Mouse (Mus musculus) intestine, embryonic 16.5 days (tissue): ENCODE data around the gene Foxp1. TPM values are rescaled to one million over a fixed set of nuclear protein-coding genes. Genes with fewer than 3 reads are reported as not detected.

ENCODE experiments used
- ATAC-seq: fragments of 200-750 bp; cut with Nextera tagmentation; 2 replicates; pipeline ENCODE4 v1.8.0; 2017; ENCODE audit warnings: moderate TSS enrichment, moderate library complexity
- H3K27ac ChIP-seq: fragments of 300-500 bp; sonication (generic); 2 replicates; pipeline ENCODE4 v1.5.1; 2014; ENCODE audit warnings: mild to moderate bottlenecking, low read length
- H3K27me3 ChIP-seq: fragments of 300-500 bp; sonication (generic); replicated peaks from 2 replicates; pipeline ENCODE4 v1.6.1; 2014; ENCODE audit warnings: low read length, control low read depth, mixed read lengths; ENCODE audit not compliant: control insufficient read depth, insufficient read depth
- H3K36me3 ChIP-seq: fragments of 300-500 bp; sonication (generic); 2 replicates; pipeline ENCODE4 v1.6.1; 2014; ENCODE audit warnings: low read length, control low read depth; ENCODE audit not compliant: control insufficient read depth, insufficient read depth
- H3K4me1 ChIP-seq: fragments of 300-500 bp; sonication (generic); 2 replicates; pipeline ENCODE4 v1.6.1; 2014; ENCODE audit warnings: low read length, control low read depth, mixed read lengths; ENCODE audit not compliant: control insufficient read depth, insufficient read depth
- H3K4me2 ChIP-seq: fragments of 300-500 bp; sonication (generic); 2 replicates; pipeline ENCODE4 v1.6.1; 2014; ENCODE audit warnings: low read depth, low read length, control low read depth
- H3K4me3 ChIP-seq: fragments of 300-500 bp; sonication (generic); 2 replicates; pipeline ENCODE4 v1.5.1; 2014; ENCODE audit warnings: mild to moderate bottlenecking, low read length
- H3K9ac ChIP-seq: fragments of 300-500 bp; sonication (generic); 2 replicates; pipeline ENCODE4 v1.6.1; 2014; ENCODE audit warnings: low read depth, low read length
- H3K9me3 ChIP-seq: fragments of 300-500 bp; sonication (generic); 2 replicates; pipeline ENCODE4 v1.6.1; 2016; ENCODE audit warnings: low read length, control low read depth; ENCODE audit not compliant: control insufficient read depth
- WGBS: fragments of 180-500 bp; shearing (Covaris S2); extraction: QIAGEN DNeasy Blood & Tissue Kit; methylation state at CpG from one replicate; pipeline ENCODE4 v1.1.7; 2014; 5-methylcytosine and 5-hydroxymethylcytosine counted together
- polyA plus RNA-seq: library from polyadenylated mRNA; unstranded; fragments of >200 nt; fragmentation: Nextera tagmentation; extraction: Ambion mirVana; gene quantifications from 2 replicates; pipeline ENCODE4 v1.2.1, GENCODE M21; 2015

The Foxp1 gene
- polyA plus RNA-seq, 1 experiment from 2014 or later, result 74.8 TPM

DNA sequence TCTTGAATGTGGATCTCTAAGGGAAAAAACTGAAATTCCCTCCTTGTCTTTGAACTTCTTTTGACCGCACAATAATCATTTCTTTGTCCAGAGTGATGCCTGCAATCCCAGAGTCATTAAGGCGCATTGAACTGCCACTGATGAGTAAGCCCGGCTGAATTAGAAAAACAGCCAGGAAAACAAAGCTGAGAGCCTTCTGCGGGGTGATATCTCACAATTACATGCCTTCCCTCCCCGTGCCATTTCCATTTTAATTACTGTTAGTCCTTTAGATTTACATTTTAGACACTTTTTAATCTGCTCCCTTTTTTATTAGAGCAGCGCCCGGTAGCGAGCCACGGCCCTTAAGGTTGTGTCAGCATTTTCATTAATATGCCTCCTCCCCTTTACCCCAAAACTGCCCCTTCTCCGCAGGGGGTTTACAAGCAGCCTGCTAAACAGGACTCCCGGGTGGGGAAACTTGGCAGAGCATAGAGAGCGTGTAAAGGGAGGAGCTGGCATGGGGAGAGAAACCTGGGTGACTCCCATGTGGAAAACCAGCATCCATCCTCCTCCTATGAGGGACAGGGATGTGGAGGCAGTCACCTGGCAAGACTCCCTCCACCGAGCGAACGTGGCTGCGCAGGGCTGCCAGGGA is 508.5 kb downstream of the Foxp1 start:
- ATAC-seq, result no peak
- Histone ChIP-seq H3K9ac (no peak overlapping the region), H3K4me3 (no peak overlapping the region), H3K27me3 (no peaks in the 10 kb centered on the region), H3K4me2 (no peak overlapping the region), H3K9me3 (no peaks in the 10 kb centered on the region), H3K27ac (no peak overlapping the region), H3K36me3 (peaks cover 7% of the 10 kb centered on the region), H3K4me1 (peaks cover 20% of the 10 kb centered on the region)
- WGBS, result 55% methylated on average over 16 of the region's 16 CpGs

DNA sequence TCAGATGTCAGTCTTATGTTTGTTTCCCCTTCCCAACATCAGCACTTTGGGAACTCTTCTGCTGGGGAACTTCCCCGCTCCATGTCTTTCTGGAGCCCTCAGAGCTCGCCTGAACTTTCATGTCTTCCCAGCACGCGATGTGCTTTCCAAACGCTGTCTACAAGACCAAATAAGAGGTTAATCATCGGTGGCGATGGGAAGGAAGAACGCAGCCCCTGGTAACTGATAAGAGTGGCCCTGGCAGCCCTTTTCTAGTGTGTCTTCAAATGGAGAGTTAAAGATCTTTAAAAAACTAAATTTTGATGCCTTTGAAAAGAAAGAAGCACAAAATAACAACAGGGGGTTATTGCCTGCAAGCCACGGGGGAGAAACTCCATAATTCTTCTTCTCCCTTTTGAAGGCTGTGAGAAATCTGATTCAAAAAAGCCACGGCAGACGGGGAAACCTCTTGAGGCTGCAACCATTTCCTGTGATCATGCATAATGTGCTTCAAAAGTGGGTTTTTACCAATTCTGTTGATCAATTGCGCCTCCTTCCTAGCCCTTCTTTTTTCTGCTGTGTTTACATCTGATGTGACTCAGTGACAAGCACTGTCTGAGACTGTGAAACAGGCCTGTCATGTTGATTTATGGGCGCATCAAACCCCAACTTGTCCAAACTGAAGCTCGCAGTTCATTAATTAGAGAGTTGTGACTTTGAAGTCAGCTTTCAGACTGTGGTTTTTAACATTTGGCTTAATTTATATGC is 509.2 kb downstream of the Foxp1 start:
- H3K9me3 ChIP-seq, result 0 out of 2 replicates have a peak, but pooled peaks cover 3% of the 10 kb centered on the region
- no peak overlapping the region for H3K9ac ChIP-seq
- WGBS, result 27% methylated on average over 14 of the region's 14 CpGs
- no peak overlapping the region for H3K4me3 ChIP-seq
- H3K27me3 ChIP-seq, result no peaks in the 10 kb centered on the region
- no peak overlapping the region for H3K4me2 ChIP-seq
- peaks cover 12% of the 10 kb centered on the region for H3K36me3 ChIP-seq
- no peak overlapping the region for H3K27ac ChIP-seq
- no peak for ATAC-seq
- peaks cover 20% of the 10 kb centered on the region for H3K4me1 ChIP-seq

DNA sequence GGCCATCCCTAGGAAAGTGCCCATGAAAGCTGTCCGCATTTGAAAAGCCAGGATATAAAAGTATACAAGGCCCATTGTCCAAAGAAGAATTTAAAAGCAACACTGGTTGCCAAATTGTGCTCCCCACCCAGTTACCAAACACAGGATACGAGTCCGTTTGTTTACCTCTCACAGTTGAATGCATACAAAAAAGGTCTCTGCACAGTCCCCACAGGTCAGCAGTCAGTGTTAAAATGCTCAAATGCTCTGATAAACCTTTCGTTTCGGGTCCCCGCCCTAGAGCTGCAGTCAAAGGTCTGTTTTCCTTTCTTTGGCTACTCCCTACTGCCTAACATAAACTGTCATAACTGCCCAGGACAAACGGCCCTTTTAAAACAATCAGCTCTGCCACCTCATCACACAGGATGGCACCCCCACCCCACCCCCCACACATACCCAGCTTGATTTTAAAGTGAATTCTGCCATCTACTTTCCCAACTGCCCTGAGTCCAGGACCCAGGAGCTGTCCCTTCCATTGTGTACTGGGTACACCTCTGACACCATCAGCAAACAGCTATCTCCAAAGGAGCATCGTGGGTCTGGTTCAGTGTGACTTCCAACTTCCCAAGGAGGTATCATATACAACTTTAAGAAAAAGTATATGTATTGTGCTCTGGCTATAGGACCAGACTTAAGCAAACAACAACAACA is 510.5 kb downstream of the Foxp1 start:
- Histone ChIP-seq H3K4me3 (no peak overlapping the region), H3K27ac (no peak overlapping the region), H3K4me2 (no peak overlapping the region), H3K36me3 (peaks cover 21% of the 10 kb centered on the region), H3K27me3 (no peaks in the 10 kb centered on the region), H3K9ac (no peak overlapping the region), H3K4me1 (peaks cover 20% of the 10 kb centered on the region), H3K9me3 (0 out of 2 replicates have a peak, but pooled peaks cover 3% of the 10 kb centered on the region)
- WGBS, result 41% methylated on average over 8 of the region's 8 CpGs
- ATAC-seq, result peak; percentile 59

DNA sequence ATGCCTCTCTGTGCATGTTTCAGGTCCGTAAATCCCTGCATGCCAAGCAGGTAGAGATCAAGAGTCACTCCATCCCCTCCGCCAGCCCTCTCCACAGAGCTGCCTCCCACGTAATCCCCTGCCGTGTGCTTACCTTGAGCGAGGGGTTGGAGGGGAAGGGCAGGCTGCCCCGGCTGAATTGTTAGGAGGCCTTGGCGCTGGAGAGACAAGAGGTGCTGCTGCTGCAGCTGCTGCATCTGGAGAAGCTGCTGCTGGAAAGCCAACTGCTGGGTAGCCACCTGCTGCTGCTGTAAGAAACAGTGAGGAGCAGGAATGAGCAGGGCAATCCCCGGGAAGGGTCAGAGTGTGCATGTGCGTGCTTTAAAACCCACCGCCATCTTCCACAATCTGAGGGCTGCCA is 512.8 kb downstream of the Foxp1 start:
- no peak for ATAC-seq
- H3K9me3 ChIP-seq, result 0 out of 2 replicates have a peak, but pooled peaks cover 3% of the 10 kb centered on the region
- H3K4me1 ChIP-seq, result peaks cover 20% of the 10 kb centered on the region
- no peak overlapping the region for H3K9ac ChIP-seq
- peaks cover 23% of the 10 kb centered on the region for H3K36me3 ChIP-seq
- H3K4me2 ChIP-seq, result no peak overlapping the region
- 68% methylated on average over 10 of the region's 10 CpGs for WGBS
- no peaks in the 10 kb centered on the region for H3K27me3 ChIP-seq
- no peak overlapping the region for H3K4me3 ChIP-seq
- no peak overlapping the region for H3K27ac ChIP-seq

DNA sequence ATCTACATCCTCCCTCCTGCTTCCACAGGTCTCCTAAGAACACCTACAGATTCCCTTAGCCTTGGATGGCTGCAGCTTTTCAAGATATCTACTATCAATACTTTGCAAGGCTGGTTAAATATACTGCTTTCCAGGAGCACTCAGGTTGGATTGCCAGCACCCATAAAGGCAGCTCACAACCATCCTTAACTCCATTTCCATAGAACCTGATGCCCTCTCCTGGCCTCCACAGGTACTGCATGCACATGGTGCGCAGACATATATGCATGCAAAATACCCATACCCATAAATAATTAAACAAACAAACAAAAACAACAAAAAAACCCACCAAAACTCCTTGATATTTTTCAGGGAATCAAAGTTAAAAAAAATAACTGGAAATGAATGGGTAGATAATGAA is 514.0 kb downstream of the Foxp1 start:
- Histone ChIP-seq H3K4me1 (peaks cover 17% of the 10 kb centered on the region), H3K9ac (no peak overlapping the region), H3K27ac (no peak overlapping the region), H3K4me3 (no peak overlapping the region), H3K36me3 (peaks cover 23% of the 10 kb centered on the region), H3K27me3 (no peaks in the 10 kb centered on the region), H3K9me3 (0 out of 2 replicates have a peak, but pooled peaks cover 3% of the 10 kb centered on the region), H3K4me2 (no peak overlapping the region)
- 95% methylated on average over 1 of the region's 1 CpGs for WGBS
- ATAC-seq, result no peak

DNA sequence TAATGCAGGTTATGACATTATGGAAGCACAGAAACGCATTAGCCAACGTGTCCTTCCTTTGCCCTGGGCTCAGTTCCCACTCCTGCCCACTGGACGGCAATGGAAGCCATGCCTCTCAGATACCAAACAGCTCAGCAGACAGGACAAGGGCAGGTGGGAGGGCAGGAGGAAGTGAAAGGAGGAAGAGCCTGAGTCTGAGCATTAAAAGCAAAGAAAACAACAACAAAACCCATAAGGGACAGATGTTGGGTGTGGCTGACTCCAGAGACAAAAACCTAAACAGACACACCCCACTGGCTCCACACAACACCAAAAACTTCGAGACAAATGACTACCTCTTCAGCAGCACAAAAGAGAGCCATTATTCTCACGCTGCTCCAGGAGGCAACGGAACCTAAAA is 515.0 kb downstream of the Foxp1 start:
- 62% methylated on average over 6 of the region's 6 CpGs for WGBS
- Histone ChIP-seq H3K4me1 (peaks cover 8% of the 10 kb centered on the region), H3K36me3 (peaks cover 30% of the 10 kb centered on the region), H3K9me3 (0 out of 2 replicates have a peak, but pooled peaks cover 3% of the 10 kb centered on the region), H3K4me2 (no peak overlapping the region), H3K27me3 (no peaks in the 10 kb centered on the region), H3K9ac (no peak overlapping the region), H3K27ac (no peak overlapping the region), H3K4me3 (no peak overlapping the region)
- no peak for ATAC-seq

DNA sequence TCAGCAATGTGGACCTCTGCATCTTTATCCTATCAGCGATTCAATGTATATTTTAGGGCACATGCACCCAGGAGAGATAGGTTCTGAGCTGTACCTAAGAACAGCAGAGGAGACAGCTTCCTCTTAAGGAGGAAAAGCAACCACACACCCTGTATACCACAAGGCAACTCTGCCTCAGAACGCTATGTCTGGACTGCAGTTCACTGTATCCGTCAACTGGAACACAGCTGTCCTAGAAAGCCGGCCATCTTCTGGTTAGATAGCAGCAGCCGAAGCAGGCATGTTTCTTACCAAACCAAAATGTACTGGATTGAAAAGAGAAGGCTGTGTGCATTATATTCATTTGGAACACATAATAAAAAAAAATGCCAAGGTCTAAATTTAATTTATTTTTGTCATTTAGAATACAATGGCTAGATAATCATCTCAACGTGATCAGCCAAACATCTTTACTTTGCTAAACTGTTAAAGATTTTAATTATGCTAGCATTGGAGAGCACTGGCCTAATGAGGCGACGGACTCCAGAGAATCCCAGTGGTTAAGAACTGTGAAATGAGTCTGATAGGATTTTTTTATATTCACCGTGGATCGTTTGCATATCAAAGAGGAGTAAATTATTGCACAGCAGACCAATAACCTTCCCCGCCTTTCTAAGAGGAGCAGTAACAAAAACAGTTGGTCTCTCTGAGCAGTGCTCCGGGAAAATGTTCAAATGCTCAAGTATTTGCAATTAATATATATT is 518.1 kb downstream of the Foxp1 start:
- H3K9ac ChIP-seq, result no peak overlapping the region
- H3K4me3 ChIP-seq, result no peak overlapping the region
- no peaks in the 10 kb centered on the region for H3K4me1 ChIP-seq
- H3K4me2 ChIP-seq, result no peak overlapping the region
- H3K27me3 ChIP-seq, result no peaks in the 10 kb centered on the region
- 77% methylated on average over 12 of the region's 12 CpGs for WGBS
- no peak for ATAC-seq
- 0 out of 2 replicates have a peak, but pooled peaks cover 3% of the 10 kb centered on the region for H3K9me3 ChIP-seq
- no peak overlapping the region for H3K27ac ChIP-seq
- peaks cover 27% of the 10 kb centered on the region for H3K36me3 ChIP-seq

DNA sequence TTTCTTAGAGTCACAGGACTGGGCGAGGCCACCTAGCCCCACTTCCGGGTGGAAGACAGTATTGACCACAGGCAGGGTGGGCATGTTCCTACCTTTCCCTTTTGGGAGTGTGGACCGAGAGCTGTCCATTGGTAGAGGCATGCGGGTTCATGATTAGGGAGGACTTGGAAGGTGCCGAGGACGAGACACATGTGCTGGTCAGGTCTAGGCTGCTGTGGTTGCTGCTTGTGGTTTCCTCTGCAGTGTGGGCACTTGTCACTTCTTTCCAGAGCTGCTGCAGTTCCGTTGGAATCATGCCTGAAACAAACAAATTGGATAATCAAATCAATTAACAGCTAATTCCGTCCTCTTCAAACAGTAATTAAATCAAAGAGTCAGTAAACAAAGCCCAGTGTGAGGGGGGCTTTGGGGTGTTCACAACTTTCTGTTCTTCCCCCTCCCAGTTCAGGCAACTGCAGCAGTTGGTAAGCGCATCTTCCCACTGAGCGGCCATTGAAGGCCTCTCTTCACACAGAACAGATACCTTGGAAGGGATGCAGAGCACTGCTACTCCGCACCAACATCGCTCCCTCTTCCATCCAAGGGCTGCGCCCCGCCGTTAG is 519.3 kb downstream of the Foxp1 start:
- H3K4me2 ChIP-seq, result no peak overlapping the region
- no peak for ATAC-seq
- no peaks in the 10 kb centered on the region for H3K27me3 ChIP-seq
- no peaks in the 10 kb centered on the region for H3K9me3 ChIP-seq
- peaks cover 18% of the 10 kb centered on the region for H3K36me3 ChIP-seq
- H3K9ac ChIP-seq, result no peak overlapping the region
- no peak overlapping the region for H3K27ac ChIP-seq
- no peaks in the 10 kb centered on the region for H3K4me1 ChIP-seq
- WGBS, result 82% methylated on average over 15 of the region's 15 CpGs
- no peak overlapping the region for H3K4me3 ChIP-seq
